Mouse (Mus musculus): ENCODE results near the gene Pou3f3. TPM values are rescaled to one million over a fixed set of nuclear protein-coding genes. Genes with fewer than 3 reads are reported as not detected.

The Pou3f3 gene
- polyA plus RNA-seq, 1 experiment from 2014 or later, result 12.4 TPM

- no peak overlapping the region for H3K4me3 ChIP-seq (replicated peaks; ENCODE audit: low read depth, low read length)
- peak overlapping the region; percentile 71 for H3K27ac ChIP-seq
- H3K27me3 ChIP-seq (ENCODE audit: insufficient read depth, low read length), result no peaks in the 10 kb centered on the region
- 33% methylated on average over 16 of the region's 16 CpGs for WGBS
- no peaks in the 10 kb centered on the region for H3K36me3 ChIP-seq (ENCODE audit: insufficient read depth, low read length)
- H3K4me2 ChIP-seq (ENCODE audit: low read length), result peak overlapping the region; percentile 21
- no peaks in the 10 kb centered on the region for H3K9me3 ChIP-seq (replicated peaks; ENCODE audit: low read length)
- TF ChIP-seq CTCF (IDR thresholded peaks at IDR 0.05; ENCODE audit: low read depth), result no peak; the same call in 1 of the 2 replicates
- no peaks in the 10 kb centered on the region for H3K4me1 ChIP-seq (replicated peaks; ENCODE audit: insufficient read depth, low read length)
- DNase-seq (ENCODE audit: low spot score) (peak; percentile 57), ATAC-seq (replicated peaks; ENCODE audit: low FRiP score, low read depth) (peak; percentile 88)
- H3K9ac ChIP-seq (ENCODE audit: low read depth, low read length), result no peak overlapping the region
Observed at GRCm38 (mm10) chr1:42741383-42742241, 46.0 kb downstream of the Pou3f3 start.

GRCm38 (mm10) chr1:42742242-42742560, 46.6 kb downstream of the Pou3f3 start:
- WGBS, result 38% methylated on average over 4 of the region's 4 CpGs
- H3K27ac ChIP-seq, result peak overlapping the region; percentile 71

GRCm38 (mm10) chr1:42745047-42745446, 49.5 kb downstream of the Pou3f3 start:
- Histone ChIP-seq H3K27me3 (ENCODE audit: insufficient read depth, low read length) (no peaks in the 10 kb centered on the region), H3K9me3 (replicated peaks; ENCODE audit: low read length) (no peaks in the 10 kb centered on the region), H3K4me3 (replicated peaks; ENCODE audit: low read depth, low read length) (no peak overlapping the region), H3K27ac (no peak overlapping the region), H3K9ac (ENCODE audit: low read depth, low read length) (no peak overlapping the region), H3K4me2 (ENCODE audit: low read length) (no peak overlapping the region), H3K4me1 (replicated peaks; ENCODE audit: insufficient read depth, low read length) (no peaks in the 10 kb centered on the region), H3K36me3 (ENCODE audit: insufficient read depth, low read length) (no peaks in the 10 kb centered on the region)
- ATAC-seq (replicated peaks; ENCODE audit: low FRiP score, low read depth), result no peak
- DNase-seq (ENCODE audit: low spot score), result no peak
- no peak for TF ChIP-seq CTCF (IDR thresholded peaks at IDR 0.05; ENCODE audit: low read depth)
- 63% methylated on average over 3 of the region's 3 CpGs for WGBS

More at GRCm38 (mm10) chr1:42742242-42742560, 46.6 kb downstream of the Pou3f3 start:
- H3K27me3 ChIP-seq (ENCODE audit: insufficient read depth, low read length), result no peaks in the 10 kb centered on the region
- no peak for TF ChIP-seq CTCF (IDR thresholded peaks at IDR 0.05; ENCODE audit: low read depth)
- H3K4me1 ChIP-seq (replicated peaks; ENCODE audit: insufficient read depth, low read length), result no peaks in the 10 kb centered on the region
- no peak; the same call in 1 of the 2 replicates for ATAC-seq (replicated peaks; ENCODE audit: low FRiP score, low read depth)
- H3K9me3 ChIP-seq (replicated peaks; ENCODE audit: low read length), result no peaks in the 10 kb centered on the region
- no peak for DNase-seq (ENCODE audit: low spot score)
- no peaks in the 10 kb centered on the region for H3K36me3 ChIP-seq (ENCODE audit: insufficient read depth, low read length)
- no peak overlapping the region for H3K9ac ChIP-seq (ENCODE audit: low read depth, low read length)
- H3K4me3 ChIP-seq (replicated peaks; ENCODE audit: low read depth, low read length), result no peak overlapping the region
- H3K4me2 ChIP-seq (ENCODE audit: low read length), result 0 out of 2 replicates have a peak overlapping the region, but pooled peaks have one; percentile 21

- DNase-seq (ENCODE audit: low spot score) (no peak), ATAC-seq (replicated peaks; ENCODE audit: low FRiP score, low read depth) (no peak)
- H3K27me3 ChIP-seq (ENCODE audit: insufficient read depth, low read length), result no peaks in the 10 kb centered on the region
- no peak overlapping the region for H3K9ac ChIP-seq (ENCODE audit: low read depth, low read length)
- 74% methylated on average over 6 of the region's 6 CpGs for WGBS
- TF ChIP-seq CTCF (IDR thresholded peaks at IDR 0.05; ENCODE audit: low read depth), result no peak
- no peaks in the 10 kb centered on the region for H3K36me3 ChIP-seq (ENCODE audit: insufficient read depth, low read length)
- no peaks in the 10 kb centered on the region for H3K4me1 ChIP-seq (replicated peaks; ENCODE audit: insufficient read depth, low read length)
- no peaks in the 10 kb centered on the region for H3K9me3 ChIP-seq (replicated peaks; ENCODE audit: low read length)
- H3K4me3 ChIP-seq (replicated peaks; ENCODE audit: low read depth, low read length), result no peak overlapping the region
- no peak overlapping the region for H3K4me2 ChIP-seq (ENCODE audit: low read length)
- H3K27ac ChIP-seq, result no peak overlapping the region
Observed at GRCm38 (mm10) chr1:42749536-42750292, 54.1 kb downstream of the Pou3f3 start.

Other genes starting within 250 kb of the Pou3f3 start
- 54.8 and 56.4 TPM in 2 replicates for gene Mrps9, start 155.5 kb downstream of the Pou3f3 start, polyA plus RNA-seq (2015; fragmentation: Nextera tagmentation; extraction: Ambion mirVana)